Mouse (Mus musculus) mammary gland, adult 2 months (tissue): ENCODE measurements around the gene Fam114a2. TPM values are rescaled to one million over a fixed set of nuclear protein-coding genes. Genes with fewer than 3 reads are reported as not detected.

Experiments
- polyA plus RNA-seq: library from polyadenylated mRNA; depleted of rRNA; stranded (reverse); fragments of >200 nt; gene quantifications from 2 replicates; pipeline ENCODE4 v1.2.3, GENCODE M21; 2012; ENCODE audit warnings: low replicate concordance; rRNA removed

The Fam114a2 gene
- 18.8 and 41.9 TPM in 2 replicates for polyA plus RNA-seq

DNA sequence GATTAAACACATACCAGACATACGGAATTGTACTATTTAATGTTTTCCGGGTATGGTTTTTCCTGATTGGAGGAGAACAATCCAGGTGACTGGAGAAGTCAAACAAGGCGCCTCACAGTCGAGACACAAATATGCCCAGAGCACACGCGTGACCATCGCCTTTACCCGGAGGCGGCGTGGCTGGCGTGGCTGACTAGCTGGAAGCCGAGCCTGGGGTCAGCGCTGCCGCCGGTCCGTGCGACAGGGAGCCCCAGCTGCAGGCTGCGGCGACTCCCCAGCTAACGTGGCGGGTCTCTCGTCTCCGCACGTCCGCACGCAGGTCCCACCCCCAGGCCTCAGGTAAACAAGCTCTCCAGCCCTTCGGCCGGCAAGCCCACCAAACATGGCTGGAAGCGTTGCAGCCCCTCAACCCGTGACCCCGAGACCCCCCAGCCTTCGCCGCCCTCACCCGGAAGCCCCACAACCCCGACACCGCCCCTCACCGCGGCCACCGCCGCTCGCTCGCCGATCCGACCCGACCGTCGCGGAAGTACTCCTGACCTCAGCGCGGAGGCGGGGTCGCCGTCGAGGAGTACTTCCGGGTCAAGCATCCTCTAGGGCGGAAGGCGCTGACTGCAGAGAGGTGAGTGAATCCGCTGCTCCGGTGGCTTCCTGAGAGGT is at the start of gene Fam114a2, which contains the start of gene Mfap3:
TSS of gene Fam114a2 (minus strand) at position 527 of the 660 bp plus-strand sequence.
TSS of gene Mfap3 (plus strand) at position 574 of the 660 bp plus-strand sequence.

Other genes starting within 250 kb of the Fam114a2 start
- 9.8 and 17.4 TPM in 2 replicates for gene Mfap3, start within 50 bp of the Fam114a2 start, polyA plus RNA-seq
- 10.2 and 17.7 TPM in 2 replicates for gene Galnt10, start 126.8 kb upstream of the Fam114a2 start, polyA plus RNA-seq